Comparison of ENCODE assay signal across 13 mouse cellular contexts in the genomic region with DNA sequence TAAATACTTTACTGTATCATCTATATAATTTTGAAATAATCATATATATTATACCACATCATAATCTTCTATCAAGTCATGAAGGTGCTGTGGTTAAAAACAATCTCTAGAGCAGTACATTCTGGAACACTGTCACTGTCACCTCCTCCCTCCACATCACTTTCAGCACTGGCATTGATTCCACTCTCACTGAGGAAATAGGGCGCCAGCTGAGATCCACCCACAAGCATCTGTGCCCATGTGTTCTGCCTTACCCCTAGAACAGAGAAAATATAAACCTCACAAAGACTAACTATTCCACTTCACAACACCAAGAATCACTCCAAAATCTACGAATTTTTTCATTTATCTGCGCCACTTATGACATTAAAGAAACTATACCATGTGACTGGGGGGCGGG.
DNase-seq lines count a peak whose midpoint lies in the region; ATAC-seq lines count a peak whose summit lies in the region.
"Had no signal": no experiment of that assay in that cellular context is flagged by ENCODE, and none has a peak within 500 bp of the region (broad histone marks: within the 10 kb centered on the region; RNA-seq: fewer than 3 reads in every experiment).

No protein-coding gene starts in this region.

- intact Hi-C loops in heart, postnatal 14 days (cut with DNase I), result no loop called here

- DNase-seq in layer of hippocampus, adult 11-12 months (ENCODE audit: low spot score), result peak; percentile 96
- peak; percentile 94 to 97 for DNase-seq in layer of hippocampus, postnatal 36 days
- DNase-seq in right cerebral cortex, adult 2 months (ENCODE audit: low spot score in 2 of 2), result peak; percentile 98
- no peak for DNase-seq in adrenal gland, postnatal 4 days (ENCODE audit: low spot score in 2 of 2)
- no peak for DNase-seq in adrenal gland, adult 2 months
- DNase-seq in heart, postnatal 14 days, result no peak
- DNase-seq in cerebellum, adult 11-12 months, result no peak
- DNase-seq: B cell, adult 2 months; cerebellum, adult 2 months; gastrocnemius, postnatal 10 days; liver, embryonic 13.5 days; thymus, postnatal 4 days had no signal

- ATAC-seq in frontal cortex, adult (ENCODE audit: low TSS enrichment), result peak; percentile 100

Comparison
In these comparisons a context has a peak if more than half of its experiments do, and no peak if none do; other contexts are left out.
1. DNase-seq: peak in layer of hippocampus, adult 11-12 months (single experiment), layer of hippocampus, postnatal 36 days (2 of 2) and right cerebral cortex, adult 2 months (2 of 2); none in adrenal gland, postnatal 4 days (0 of 2), adrenal gland, adult 2 months (single experiment), heart, postnatal 14 days (0 of 2) and cerebellum, adult 11-12 months (single experiment).